Mouse (Mus musculus) heart, adult 10 weeks (tissue): ENCODE results near the gene Tmem126b. TPM values are rescaled to one million over a fixed set of nuclear protein-coding genes. Genes with fewer than 3 reads are reported as not detected.

Source experiments
- polyA plus RNA-seq: library from polyadenylated mRNA; stranded (reverse); fragments of 350-450 nt; fragmentation: Illumina TruSeq; extraction: RNeasy Lipid Tissue Mini Kit (QIAGEN cat#74804); gene quantifications from one replicate; pipeline ENCODE4 v1.2.3, GENCODE M21; 2014; ENCODE audit warnings: low read depth, low replicate concordance

Gene Tmem126b
- polyA plus RNA-seq = 34.6 TPM

GRCm38 (mm10) chr7:90475793-90476312 is at the start of gene Tmem126b:
TSS of gene Tmem126b (minus strand) at chr7:90476001.

GRCm38 (mm10) chr7:90476313-90477245 is 778 bp upstream of the Tmem126b start, which contains the start of gene Dlg2:
TSS of gene Dlg2 (plus strand) at chr7:90476672.

GRCm38 (mm10) chr7:90456845-90457468 is 18.8 kb downstream of the Tmem126b start, which contains the start of gene Tmem126a:
TSS of gene Tmem126a (minus strand) at chr7:90457229.

GRCm38 (mm10) chr7:90442518-90443080 is 33.2 kb downstream of the Tmem126b start, which contains the start of gene Crebzf:
TSS of gene Crebzf (plus strand) at chr7:90442729.

GRCm38 (mm10) chr7:90426020-90427001 is 49.5 kb downstream of the Tmem126b start, which contains the start of gene Ccdc89:
TSS of gene Ccdc89 (plus strand) at chr7:90426577.

Other genes starting within 250 kb of the Tmem126b start
- 0.34 TPM for gene Ccdc83, start 210.2 kb downstream of the Tmem126b start, polyA plus RNA-seq
- gene Sytl2, start 173.7 kb downstream of the Tmem126b start, polyA plus RNA-seq = 5.3 TPM
- gene Ccdc89, start 49.4 kb downstream of the Tmem126b start, polyA plus RNA-seq = not detected
- gene Crebzf, start 33.3 kb downstream of the Tmem126b start, polyA plus RNA-seq = 31.3 TPM
- gene Tmem126a, start 18.8 kb downstream of the Tmem126b start, polyA plus RNA-seq = 183 TPM
- gene Dlg2, start 671 bp upstream of the Tmem126b start, polyA plus RNA-seq = 1.2 TPM